Mouse (Mus musculus) left cerebral cortex, postnatal 25 days (tissue): ENCODE measurements around the gene Adarb2. TPM values are rescaled to one million over a fixed set of nuclear protein-coding genes. Genes with fewer than 3 reads are reported as not detected.

Experiments
- DNase-seq, 2 experiments: peaks; one replicate each; pipeline ENCODE4 v3.0.0; 2022; ENCODE audit warnings: low spot score in 2 of 2, mixed read lengths in 1 of 2
- intact Hi-C: fragments of 180-260 bp; cut with DNase I; formaldehyde crosslinking; loops from one replicate; pipeline ENCODE4 v1.15.1; 2025
- total RNA-seq, 2 experiments: library from RNA; stranded (reverse); gene quantifications; 2 replicates each; pipeline ENCODE4 v1.2.3; 2021

The Adarb2 gene
- total RNA-seq: 10 to 100 TPM; 25.5 to 29.1 TPM

- peak; percentile 67 to 86 for DNase-seq
- intact Hi-C loops: no loop called here
Measured at GRCm38 (mm10) chr13:8202681-8203476, at the start of gene Adarb2. TSS of gene Adarb2 (plus strand) at chr13:8202866.

GRCm38 (mm10) chr13:8173800-8174199 lies 28.9 kb upstream of the Adarb2 start:
- peak; percentile 21 to 23 for DNase-seq
- intact Hi-C loops: loop anchor here (10.0 kb wide), 1 partner anchor 1339 kb away; no protein-coding TSS in a partner anchor

- DNase-seq: no peak
- intact Hi-C loops: no loop called here
Measured at GRCm38 (mm10) chr13:8191977-8192376, 10.7 kb upstream of the Adarb2 start.

GRCm38 (mm10) chr13:8199186-8199880 lies 3.3 kb upstream of the Adarb2 start:
- intact Hi-C loops: no loop called here

GRCm38 (mm10) chr13:8203477-8203813 lies 779 bp downstream of the Adarb2 start:
- DNase-seq: peak; percentile 6 to 8
- intact Hi-C loops: no loop called here

More at GRCm38 (mm10) chr13:8199186-8199880, 3.3 kb upstream of the Adarb2 start:
- no peak for DNase-seq

- DNase-seq: no peak
- intact Hi-C loops: no loop called here
Measured at GRCm38 (mm10) chr13:8207337-8207736, 4.7 kb downstream of the Adarb2 start.

GRCm38 (mm10) chr13:8210776-8211175 lies 8.1 kb downstream of the Adarb2 start:
- DNase-seq: no peak
- intact Hi-C loops: no loop called here

- intact Hi-C loops: no loop called here
- no peak for DNase-seq
Measured at GRCm38 (mm10) chr13:8238871-8239270, 36.2 kb downstream of the Adarb2 start.

- intact Hi-C loops: no loop called here
- no peak for DNase-seq
Measured at GRCm38 (mm10) chr13:8248016-8248667, 45.5 kb downstream of the Adarb2 start.

- no peak for DNase-seq
Measured at GRCm38 (mm10) chr13:8272158-8272945, 69.7 kb downstream of the Adarb2 start.

GRCm38 (mm10) chr13:8283116-8283515 lies 80.5 kb downstream of the Adarb2 start:
- no peak for DNase-seq
- intact Hi-C loops: no loop called here

More at GRCm38 (mm10) chr13:8272158-8272945, 69.7 kb downstream of the Adarb2 start:
- intact Hi-C loops: no loop called here

- DNase-seq: no peak
- intact Hi-C loops: no loop called here
Measured at GRCm38 (mm10) chr13:8316347-8317141, 113.9 kb downstream of the Adarb2 start.

- intact Hi-C loops: no loop called here
- no peak for DNase-seq
Measured at GRCm38 (mm10) chr13:8333589-8334455, 131.2 kb downstream of the Adarb2 start.

GRCm38 (mm10) chr13:8334580-8334979 lies 131.9 kb downstream of the Adarb2 start:
- intact Hi-C loops: no loop called here
- DNase-seq: no peak

- intact Hi-C loops: no loop called here
- no peak for DNase-seq
Measured at GRCm38 (mm10) chr13:8341086-8341807, 138.6 kb downstream of the Adarb2 start.

- intact Hi-C loops: no loop called here
- no peak for DNase-seq
Measured at GRCm38 (mm10) chr13:8347147-8347546, 144.5 kb downstream of the Adarb2 start.

- intact Hi-C loops: no loop called here
Measured at GRCm38 (mm10) chr13:8352341-8352740, 149.7 kb downstream of the Adarb2 start.

More at GRCm38 (mm10) chr13:8352341-8352740, 149.7 kb downstream of the Adarb2 start:
- no peak for DNase-seq
